Mouse (Mus musculus) testis, adult 2 months (tissue): Measurements from ENCODE around the gene Immt.
"Not testable (repeated sequence)": the region's sequence is repeated elsewhere in the genome, so short reads cannot be mapped to it uniquely, and the experiment has no call there.

Experiments
- CTCF ChIP-seq: fragments of 200-500 bp; IDR thresholded peaks from 2 replicates; pipeline ENCODE4 v1.5.1; 2012; ENCODE audit warnings: low read depth, mild to moderate bottlenecking, inconsistent platforms, low read length, moderate library complexity; ENCODE audit not compliant: control insufficient read depth, insufficient read depth, insufficient replicate concordance
- POLR2A ChIP-seq: fragments of 200-500 bp; IDR thresholded peaks from 2 replicates; pipeline ENCODE4 v1.6.1; 2012; ENCODE audit warnings: low read depth, mild to moderate bottlenecking, inconsistent platforms, low read length, moderate library complexity; ENCODE audit not compliant: control insufficient read depth

DNA sequence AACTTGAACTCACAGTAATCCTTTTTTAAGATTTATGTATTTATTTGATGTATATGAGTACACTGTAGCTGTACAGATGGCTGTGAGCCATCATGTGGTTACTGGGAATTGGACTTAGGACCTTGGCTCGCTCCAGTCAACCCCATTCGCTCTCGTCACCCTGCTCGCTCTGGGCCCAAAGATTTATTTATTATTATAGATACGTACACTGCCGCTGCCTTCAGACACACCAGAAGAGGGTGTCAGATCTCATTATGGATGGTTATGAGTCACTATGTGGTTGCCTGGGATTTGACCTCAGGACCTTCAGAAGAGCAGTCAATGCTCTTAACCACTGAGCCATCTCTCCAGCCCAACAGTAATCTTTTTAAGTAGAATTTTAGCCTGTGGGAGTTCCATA, 15.8 kb downstream of the Immt start:
- not testable (repeated sequence) for TF ChIP-seq CTCF, POLR2A
